Mouse (Mus musculus): ENCODE measurements around the gene Btbd35f14. TPM values are rescaled to one million over a fixed set of nuclear protein-coding genes. Genes with fewer than 3 reads are reported as not detected.
"Not testable (repeated sequence)": the region's sequence is repeated elsewhere in the genome, so short reads cannot be mapped to it uniquely, and the experiment has no call there.

Gene Btbd35f14
- not detected in 2 replicates for polyA plus RNA-seq (2016; fragmentation: Nextera tagmentation; extraction: Ambion mirVana)

- not testable (repeated sequence) for H3K27me3 ChIP-seq (ENCODE audit: poor library complexity, severe bottlenecking); H3K9me3 ChIP-seq; H3K27ac ChIP-seq; DNase-seq (ENCODE audit: extremely low spot score, low spot score); H3K4me3 ChIP-seq; H3K4me1 ChIP-seq; H3K36me3 ChIP-seq (replicated peaks)
- no CpG with 5 or more reads among the region's 3 CpGs for WGBS
These were observed at the start of gene Btbd35f14 for GRCm38 (mm10) chrX:33702249-33702648. Gene Btbd35f14, minus strand, starts transcription at chrX:33702349.

- H3K9me3 ChIP-seq; H3K4me1 ChIP-seq; H3K36me3 ChIP-seq (replicated peaks); DNase-seq (ENCODE audit: extremely low spot score, low spot score); H3K27ac ChIP-seq; H3K4me3 ChIP-seq; H3K27me3 ChIP-seq (ENCODE audit: poor library complexity, severe bottlenecking): not testable (repeated sequence)
- 71% methylated on average over 2 of the region's 3 CpGs for WGBS
These were observed 45.3 kb downstream of the Btbd35f14 start, which contains the start of gene Btbd35f13 for GRCm38 (mm10) chrX:33656872-33657271. Gene Btbd35f13, plus strand, starts transcription at chrX:33657172.

Other genes with a start within 250 kb of the Btbd35f14 start
- not detected in 2 replicates for gene Btbd35f15, start 125.0 kb downstream of the Btbd35f14 start, polyA plus RNA-seq (2016; fragmentation: Nextera tagmentation; extraction: Ambion mirVana)
- gene Btbd35f13, start 45.2 kb downstream of the Btbd35f14 start, polyA plus RNA-seq (2016; fragmentation: Nextera tagmentation; extraction: Ambion mirVana), result not detected in 2 replicates